Mouse (Mus musculus) hindbrain, postnatal 0 days (tissue): Measurements from ENCODE around the gene Mocs1. TPM values are rescaled to one million over a fixed set of nuclear protein-coding genes. Genes with fewer than 3 reads are reported as not detected.
A peak's percentile ranks its signal among the peaks of the same experiment; 100 is the strongest.

Experiments used
- ATAC-seq: fragments of 200-750 bp; cut with Nextera tagmentation; 2 replicates; pipeline ENCODE4 v1.8.0; 2017; ENCODE audit warnings: mild to moderate bottlenecking, moderate TSS enrichment, moderate library complexity
- DNase-seq: peaks from one replicate; pipeline ENCODE4 v3.0.0-alpha.2; 2015; ENCODE audit warnings: low spot score
- H3K27ac ChIP-seq: fragments of 300-500 bp; sonication (generic); 2 replicates; pipeline ENCODE4 v1.5.1; 2014; ENCODE audit warnings: mild to moderate bottlenecking
- H3K27me3 ChIP-seq: fragments of 300-500 bp; sonication (generic); 2 replicates; pipeline ENCODE4 v1.6.1; 2014; ENCODE audit warnings: low read length, mixed read lengths; ENCODE audit not compliant: insufficient read depth
- H3K36me3 ChIP-seq: fragments of 300-500 bp; sonication (generic); 2 replicates; pipeline ENCODE4 v1.6.1; 2014; ENCODE audit warnings: low read length, mixed read lengths; ENCODE audit not compliant: insufficient read depth
- H3K4me1 ChIP-seq: fragments of 300-500 bp; sonication (generic); 2 replicates; pipeline ENCODE4 v1.6.1; 2014; ENCODE audit warnings: antibody characterized with exemption, low read length, mixed read lengths; ENCODE audit not compliant: insufficient read depth
- H3K4me2 ChIP-seq: fragments of 300-500 bp; sonication (generic); 2 replicates; pipeline ENCODE4 v1.6.1; 2014; ENCODE audit warnings: low read depth, mild to moderate bottlenecking, low read length, moderate library complexity, mixed read lengths
- H3K4me3 ChIP-seq: fragments of 300-500 bp; sonication (generic); 2 replicates; pipeline ENCODE4 v1.5.1; 2014; ENCODE audit warnings: low read length
- H3K9ac ChIP-seq: fragments of 300-500 bp; sonication (generic); replicated peaks from 2 replicates; pipeline ENCODE4 v1.6.1; 2014; ENCODE audit warnings: mild to moderate bottlenecking, low read length, moderate library complexity, mixed read lengths
- H3K9me3 ChIP-seq: fragments of 300-500 bp; sonication (generic); 2 replicates; pipeline ENCODE4 v1.6.1; 2016; ENCODE audit warnings: low read length, mixed read lengths
- CTCF ChIP-seq: IDR thresholded peaks from 2 replicates; pipeline ENCODE4 v1.5.1; 2016; ENCODE audit warnings: antibody characterized with exemption, control low read depth, low read depth
- WGBS: fragments of 180-500 bp; shearing (Covaris S2); extraction: QIAGEN DNeasy Blood & Tissue Kit; methylation state at CpG from one replicate; pipeline ENCODE4 v1.1.7; 2014; 5-methylcytosine and 5-hydroxymethylcytosine counted together
- polyA plus RNA-seq: library from polyadenylated mRNA; unstranded; fragments of >200 nt; fragmentation: Nextera tagmentation; extraction: Ambion mirVana; gene quantifications from 2 replicates; pipeline ENCODE4 v1.2.1, GENCODE M21; 2015
- total RNA-seq: library from RNA; depleted of rRNA; stranded (reverse); fragments of >200 nt; gene quantifications from 2 replicates; pipeline ENCODE4 v1.2.3, GENCODE M21; 2014

The Mocs1 gene
- total and polyA plus RNA-seq, 2 experiments from 2014 or later: 4.7 to 13.6 TPM

- TF ChIP-seq CTCF: no peak
- peaks cover 6% of the 10 kb centered on the region; the same call in 1 of the 2 replicates for H3K36me3 ChIP-seq
- H3K27me3 ChIP-seq: no peaks in the 10 kb centered on the region
- no peak for ATAC-seq
- 81% methylated on average over 6 of the region's 6 CpGs for WGBS
- no peak for DNase-seq
- H3K9ac ChIP-seq: no peak overlapping the region
- H3K9me3 ChIP-seq: no peaks in the 10 kb centered on the region
- H3K4me3 ChIP-seq: no peak overlapping the region
- no peak overlapping the region for H3K4me2 ChIP-seq
- H3K4me1 ChIP-seq: no peaks in the 10 kb centered on the region
- H3K27ac ChIP-seq: no peak overlapping the region
Measured at GRCm38 (mm10) chr17:49450922-49451321, 22.8 kb downstream of the Mocs1 start.

GRCm38 (mm10) chr17:49456334-49456733, 28.2 kb downstream of the Mocs1 start:
- no peak for ATAC-seq
- WGBS: 72% methylated on average over 4 of the region's 4 CpGs
- no peak overlapping the region for H3K4me2 ChIP-seq

GRCm38 (mm10) chr17:49457833-49458232, 29.7 kb downstream of the Mocs1 start:
- Histone ChIP-seq H3K4me1 (no peaks in the 10 kb centered on the region), H3K9ac (no peak overlapping the region), H3K4me3 (no peak overlapping the region), H3K27me3 (no peaks in the 10 kb centered on the region), H3K4me2 (no peak overlapping the region), H3K36me3 (peaks cover 6% of the 10 kb centered on the region; the same call in 1 of the 2 replicates), H3K9me3 (no peaks in the 10 kb centered on the region), H3K27ac (no peak overlapping the region)
- DNase-seq: no peak
- TF ChIP-seq CTCF: no peak
- WGBS: 99% methylated on average over 3 of the region's 3 CpGs
- ATAC-seq: no peak

More at GRCm38 (mm10) chr17:49456334-49456733, 28.2 kb downstream of the Mocs1 start:
- H3K27me3 ChIP-seq: no peaks in the 10 kb centered on the region
- no peaks in the 10 kb centered on the region for H3K4me1 ChIP-seq
- no peak for TF ChIP-seq CTCF
- H3K27ac ChIP-seq: no peak overlapping the region
- H3K4me3 ChIP-seq: no peak overlapping the region
- no peak for DNase-seq
- H3K36me3 ChIP-seq: peaks cover 6% of the 10 kb centered on the region; the same call in 1 of the 2 replicates
- no peaks in the 10 kb centered on the region for H3K9me3 ChIP-seq
- H3K9ac ChIP-seq: no peak overlapping the region

GRCm38 (mm10) chr17:49458386-49458785, 30.2 kb downstream of the Mocs1 start:
- WGBS: 95% methylated on average over 18 of the region's 18 CpGs
- no peak for TF ChIP-seq CTCF
- ATAC-seq: no peak

GRCm38 (mm10) chr17:49464884-49465283, 36.7 kb downstream of the Mocs1 start:
- no peak for TF ChIP-seq CTCF
- H3K9me3 ChIP-seq: no peaks in the 10 kb centered on the region
- H3K36me3 ChIP-seq: no peaks in the 10 kb centered on the region
- no peaks in the 10 kb centered on the region for H3K4me1 ChIP-seq
- DNase-seq (no peak), ATAC-seq (no peak)
- H3K27me3 ChIP-seq: no peaks in the 10 kb centered on the region
- no peak overlapping the region for H3K4me2 ChIP-seq
- H3K27ac ChIP-seq: no peak overlapping the region
- H3K4me3 ChIP-seq: no peak overlapping the region
- 76% methylated on average over 3 of the region's 3 CpGs for WGBS
- no peak overlapping the region for H3K9ac ChIP-seq

More at GRCm38 (mm10) chr17:49458386-49458785, 30.2 kb downstream of the Mocs1 start:
- no peak overlapping the region for H3K4me2 ChIP-seq
- H3K27ac ChIP-seq: no peak overlapping the region
- no peak overlapping the region for H3K9ac ChIP-seq
- H3K36me3 ChIP-seq: peaks cover 6% of the 10 kb centered on the region; the same call in 1 of the 2 replicates
- H3K4me1 ChIP-seq: no peaks in the 10 kb centered on the region
- H3K4me3 ChIP-seq: no peak overlapping the region
- H3K27me3 ChIP-seq: no peaks in the 10 kb centered on the region
- DNase-seq: no peak
- H3K9me3 ChIP-seq: no peaks in the 10 kb centered on the region

- H3K9me3 ChIP-seq: no peaks in the 10 kb centered on the region
- H3K27me3 ChIP-seq: no peaks in the 10 kb centered on the region
- no peaks in the 10 kb centered on the region for H3K4me1 ChIP-seq
- 0 out of 2 replicates have a peak, but pooled peaks have one; percentile 54 for ATAC-seq
- H3K4me3 ChIP-seq: no peak overlapping the region
- H3K4me2 ChIP-seq: no peak overlapping the region
- no peaks in the 10 kb centered on the region for H3K36me3 ChIP-seq
- TF ChIP-seq CTCF: peak; percentile 85
- peak; percentile 78 for DNase-seq
- no peak overlapping the region for H3K27ac ChIP-seq
- whole genome bisulfite sequencing: 28% methylated on average over 4 of the region's 4 CpGs
- no peak overlapping the region for H3K9ac ChIP-seq
Measured at GRCm38 (mm10) chr17:49468223-49468622, 40.1 kb downstream of the Mocs1 start.

GRCm38 (mm10) chr17:49472626-49473025, 44.5 kb downstream of the Mocs1 start:
- Histone ChIP-seq H3K4me1 (no peaks in the 10 kb centered on the region), H3K9ac (no peak overlapping the region), H3K4me2 (no peak overlapping the region), H3K27me3 (no peaks in the 10 kb centered on the region), H3K36me3 (no peaks in the 10 kb centered on the region), H3K9me3 (no peaks in the 10 kb centered on the region), H3K27ac (no peak overlapping the region), H3K4me3 (no peak overlapping the region)
- peak; percentile 69 for ATAC-seq
- 49% methylated on average over 8 of the region's 8 CpGs for WGBS
- no peak for TF ChIP-seq CTCF
- no peak for DNase-seq
